Mouse (Mus musculus): ENCODE measurements around the gene Clec2g. TPM values are rescaled to one million over a fixed set of nuclear protein-coding genes. Genes with fewer than 3 reads are reported as not detected.
A peak's percentile ranks its signal among the peaks of the same experiment; 100 is the strongest.

The Clec2g gene
- total and polyA plus RNA-seq, 3 experiments = 82.0 to 169 (median 91.7) TPM

DNA sequence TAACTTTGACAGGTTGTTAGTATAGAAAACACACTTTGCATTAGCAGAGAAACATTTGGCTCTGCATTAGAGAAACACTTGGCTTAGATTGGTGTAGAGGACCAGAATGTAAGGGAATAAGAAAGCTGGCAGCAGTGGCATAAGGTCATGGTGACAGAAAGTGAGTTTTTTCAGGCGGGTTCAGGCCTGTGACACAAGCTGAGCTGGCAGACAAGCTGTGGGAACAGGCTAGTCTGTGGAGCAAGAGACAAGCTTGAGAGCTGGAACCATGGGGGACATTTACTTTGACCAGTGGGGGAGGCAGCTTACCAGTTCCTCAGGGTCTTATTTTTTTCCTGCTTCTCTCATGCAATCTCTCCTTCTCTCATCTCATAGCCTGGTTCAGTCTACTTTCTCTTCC, 78.8 kb downstream of the Clec2g start:
- H3K9ac ChIP-seq (ENCODE audit: insufficient read depth, low read depth) = peak overlapping the region; percentile 85; the same call in 1 of the 2 replicates
- dilution Hi-C loops (cut with MboI; ENCODE audit: extremely low pct_ligation_motif_present, extremely low pct_unique_long_range_greater_than_20kb, low sequenced_read_pairs) (no loop called here), in situ Hi-C loops (cut with MboI; ENCODE audit: low pct_ligation_motif_present, low pct_unique_long_range_greater_than_20kb, low sequenced_read_pairs) (no loop called here)
- peaks cover 9 to 10% of the 10 kb centered on the region in 2 experiments for H3K36me3 ChIP-seq (replicated peaks in 1 of 2; ENCODE audit: control insufficient read depth in 1 of 2, insufficient read depth in 1 of 2, low read length in 1 of 2)
- no peak overlapping the region for H3K27ac ChIP-seq (ENCODE audit: insufficient read depth, low read depth)
- peak overlapping the region; percentile 96; the same call in 1 of the 2 replicates for H3K4me2 ChIP-seq (ENCODE audit: insufficient read depth, low read depth, poor library complexity, severe bottlenecking)
- TF ChIP-seq NELFE (IDR thresholded peaks at IDR 0.05; ENCODE audit: low read depth, low read length) (no peak), CHD2 (IDR thresholded peaks at IDR 0.05; ENCODE audit: low read length) (no peak), EP300 (IDR thresholded peaks at IDR 0.05; ENCODE audit: low read length) (no peak)
- no peaks in the 10 kb centered on the region for H3K27me3 ChIP-seq (replicated peaks)
- peaks cover 9 to 41% of the 10 kb centered on the region in 2 experiments; a peak in 3 of 4 replicates for H3K4me1 ChIP-seq (ENCODE audit: control insufficient read depth in 1 of 2, insufficient read depth in 2 of 2)
- H3K79me2 ChIP-seq (replicated peaks; ENCODE audit: control insufficient read depth, extremely low read depth, insufficient read depth, poor library complexity, severe bottlenecking) = no peaks in the 10 kb centered on the region; the same call in 1 of the 2 replicates
- no peaks in the 10 kb centered on the region for H3K9me3 ChIP-seq (replicated peaks; ENCODE audit: low read length)
- DNase-seq (ENCODE audit: extremely low read depth) = no peak
- H3K4me3 ChIP-seq (replicated peaks in 1 of 3; ENCODE audit: low read depth in 2 of 3, low read length in 2 of 3, poor library complexity in 1 of 3) = no peak overlapping the region

- peak; percentile 49 for DNase-seq (ENCODE audit: extremely low read depth)
- Histone ChIP-seq H3K79me2 (replicated peaks; ENCODE audit: control insufficient read depth, extremely low read depth, insufficient read depth, poor library complexity, severe bottlenecking) (no peaks in the 10 kb centered on the region; the same call in 1 of the 2 replicates), H3K4me2 (ENCODE audit: insufficient read depth, low read depth, poor library complexity, severe bottlenecking) (peak overlapping the region; percentile 96), H3K9ac (ENCODE audit: insufficient read depth, low read depth) (peak overlapping the region; percentile 85), H3K36me3 (replicated peaks in 1 of 2; ENCODE audit: control insufficient read depth in 1 of 2, insufficient read depth in 1 of 2, low read length in 1 of 2) (peaks cover 16 to 18% of the 10 kb centered on the region in 2 experiments), H3K4me3 (replicated peaks in 1 of 3; ENCODE audit: low read depth in 2 of 3, low read length in 2 of 3, poor library complexity in 1 of 3) (peak overlapping the region; percentile 38 to 58 (median 47)), H3K27me3 (replicated peaks) (no peaks in the 10 kb centered on the region), H3K9me3 (replicated peaks; ENCODE audit: low read length) (no peaks in the 10 kb centered on the region), H3K27ac (ENCODE audit: insufficient read depth, low read depth) (peak overlapping the region; percentile 93), H3K4me1 (ENCODE audit: control insufficient read depth in 1 of 2, insufficient read depth in 2 of 2) (peaks cover 9 to 41% of the 10 kb centered on the region in 2 experiments; a peak in 3 of 4 replicates)
- in situ Hi-C loops (cut with MboI; ENCODE audit: low pct_ligation_motif_present, low pct_unique_long_range_greater_than_20kb, low sequenced_read_pairs) (no loop called here), dilution Hi-C loops (cut with MboI; ENCODE audit: extremely low pct_ligation_motif_present, extremely low pct_unique_long_range_greater_than_20kb, low sequenced_read_pairs) (no loop called here)
- TF ChIP-seq USF2 (conservative IDR thresholded peaks at IDR 0.05; ENCODE audit: low read depth, low read length) (no peak), IRF4 (IDR thresholded peaks at IDR 0.05; ENCODE audit: low read depth, low read length) (0 out of 2 replicates have a peak, but pooled peaks have one; percentile 49), MXI1 (IDR thresholded peaks at IDR 0.05; ENCODE audit: low read depth, low read length) (no peak), BHLHE40 (IDR thresholded peaks at IDR 0.05; ENCODE audit: low read depth, low read length) (peak; percentile 71), MAZ (IDR thresholded peaks at IDR 0.05; ENCODE audit: low read depth, low read length) (no peak), E2F4 (IDR thresholded peaks at IDR 0.05; ENCODE audit: insufficient replicate concordance, low read depth, low read length) (no peak), TBP (conservative IDR thresholded peaks at IDR 0.05; ENCODE audit: low read depth, low read length) (peak; percentile 76; the same call in 1 of the 2 replicates), ZNF384 (IDR thresholded peaks at IDR 0.05; ENCODE audit: low read depth, low read length) (no peak), HCFC1 (IDR thresholded peaks at IDR 0.05; ENCODE audit: low read depth, low read length) (no peak), RAD21 (IDR thresholded peaks at IDR 0.05; ENCODE audit: low read depth, low read length) (no peak), EP300 (IDR thresholded peaks at IDR 0.05; ENCODE audit: low read length) (peak; percentile 40; the same call in 1 of the 2 replicates), KAT2A (IDR thresholded peaks at IDR 0.05; ENCODE audit: insufficient replicate concordance, low read length) (no peak), PAX5 (IDR thresholded peaks at IDR 0.05; ENCODE audit: low read length) (no peak), ETS1 (conservative IDR thresholded peaks at IDR 0.05; ENCODE audit: low read depth, low read length) (0 out of 2 replicates have a peak, but pooled peaks have one; percentile 15), ZC3H11A (IDR thresholded peaks at IDR 0.05; ENCODE audit: low read depth, low read length) (no peak), UBTF (IDR thresholded peaks at IDR 0.05; ENCODE audit: low read depth, low read length) (no peak), MAX (IDR thresholded peaks at IDR 0.05; ENCODE audit: low read length) (no peak), JUN (IDR thresholded peaks at IDR 0.05; ENCODE audit: insufficient read depth, low read depth, low read length) (peak; percentile 65), NELFE (IDR thresholded peaks at IDR 0.05; ENCODE audit: low read depth, low read length) (no peak), ELF1 (IDR thresholded peaks at IDR 0.05; ENCODE audit: low read depth, low read length) (no peak), MAFK (IDR thresholded peaks at IDR 0.05; ENCODE audit: insufficient replicate concordance, low read length) (no peak), MYC (IDR thresholded peaks at IDR 0.05; ENCODE audit: low read depth, low read length) (no peak), MEF2A (IDR thresholded peaks at IDR 0.05; ENCODE audit: borderline replicate concordance, low read depth, low read length) (no peak), USF1 (IDR thresholded peaks at IDR 0.05; ENCODE audit: low read depth, low read length) (no peak), POLR2A (IDR thresholded peaks at IDR 0.05; ENCODE audit: low read depth, low read length) (no peak; the same call in 1 of the 2 replicates), TCF12 (IDR thresholded peaks at IDR 0.05; ENCODE audit: low read depth, low read length) (peak; percentile 25; the same call in 1 of the 2 replicates), ZMIZ1 (IDR thresholded peaks at IDR 0.05; ENCODE audit: low read depth, low read length) (no peak), ZKSCAN1 (IDR thresholded peaks at IDR 0.05; ENCODE audit: borderline replicate concordance, low read depth, low read length) (no peak), POLR2AphosphoS2 (IDR thresholded peaks at IDR 0.05; ENCODE audit: low read depth, low read length) (no peak), JUND (conservative IDR thresholded peaks at IDR 0.05; ENCODE audit: low read depth, low read length) (peak; percentile 81), NRF1 (IDR thresholded peaks at IDR 0.05; ENCODE audit: low read depth, low read length) (no peak), CHD2 (IDR thresholded peaks at IDR 0.05; ENCODE audit: low read length) (no peak)
Observed at GRCm38 (mm10) chr6:129013762-129014276, 79.6 kb downstream of the Clec2g start.

Measured in CH12.LX (cell line).